Mouse (Mus musculus): Measurements from ENCODE around the gene Gm9573.

DNA sequence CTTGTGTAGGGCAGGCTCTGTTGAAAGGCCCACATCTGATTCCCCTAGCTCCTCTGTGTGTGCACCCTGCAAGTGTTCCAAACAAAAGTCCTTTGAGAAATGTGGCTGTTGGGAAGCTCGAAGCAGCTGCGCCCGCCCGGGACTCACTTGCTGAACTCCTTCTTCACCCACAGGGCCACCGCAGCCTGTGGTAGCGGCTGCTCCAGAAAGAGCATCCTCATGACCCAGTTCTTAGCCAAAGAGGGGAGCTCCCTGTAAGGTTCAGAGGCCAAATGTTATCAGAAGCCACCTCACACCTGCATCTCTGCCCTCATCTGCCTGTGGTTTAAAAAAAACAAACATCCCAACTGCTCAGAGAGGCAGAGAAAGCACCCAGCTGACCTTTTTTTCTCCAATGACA is 45.4 kb upstream of the Gm9573 start:
- TF ChIP-seq CTCF (IDR thresholded peaks at IDR 0.05; ENCODE audit: extremely low read depth, insufficient read depth, insufficient read length, insufficient replicate concordance): no peak
- TF ChIP-seq POLR2A (IDR thresholded peaks at IDR 0.05; ENCODE audit: low read depth, low read length): no peak

All from spleen, adult 2 months (tissue).